Mouse (Mus musculus): ENCODE results near the gene Dcst1. TPM values are rescaled to one million over a fixed set of nuclear protein-coding genes. Genes with fewer than 3 reads are reported as not detected.

Dcst1 gene
- total RNA-seq, 1 experiment: 0.09 TPM

DNA sequence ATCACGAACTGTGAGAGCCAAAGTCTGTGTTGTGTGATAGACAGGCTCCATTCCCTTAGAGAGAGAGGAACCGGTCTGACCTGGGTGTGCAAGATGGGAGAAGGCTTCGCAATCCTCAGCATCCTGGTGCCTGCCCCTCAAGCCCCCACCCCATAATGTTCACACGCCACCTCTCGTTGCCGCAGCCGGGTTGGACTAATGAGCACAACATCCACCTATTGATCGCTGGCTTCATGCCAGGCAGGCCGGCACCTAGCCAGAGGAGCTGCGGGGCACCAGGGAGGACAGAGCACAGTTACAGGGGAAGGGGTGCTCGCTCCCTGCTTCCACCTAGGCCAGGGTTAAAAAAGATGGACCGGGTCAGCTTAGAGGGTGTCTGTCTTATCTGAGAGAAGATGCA lies 32.6 kb downstream of the Dcst1 start:
- no peak overlapping the region for H3K9ac ChIP-seq (ENCODE audit: insufficient read depth, low read depth, low read length, poor library complexity, severe bottlenecking)
- H3K4me3 ChIP-seq (ENCODE audit: insufficient read depth in 1 of 2, low read depth in 1 of 2, low read length in 2 of 2, poor library complexity in 1 of 2, severe bottlenecking in 1 of 2): no peak overlapping the region
- H3K4me1 ChIP-seq (ENCODE audit: control insufficient read depth in 2 of 2, insufficient read depth in 2 of 2, low read length in 2 of 2, poor library complexity in 1 of 2): peaks cover 4 to 32% of the 10 kb centered on the region in 2 experiments; a peak in 3 of 4 replicates
- no peaks in the 10 kb centered on the region for H3K9me3 ChIP-seq (ENCODE audit: control insufficient read depth, insufficient read depth, low read depth, low read length)
- no peak overlapping the region for H3K27ac ChIP-seq (ENCODE audit: insufficient read depth, low read depth, low read length, poor library complexity, severe bottlenecking)
- in situ Hi-C loops (cut with MboI; ENCODE audit: low sequenced_read_pairs in 2 of 2, unreplicated experiment in 2 of 2): no loop called here
- DNase-seq (ENCODE audit: low read depth, low spot score): no peak
- peaks cover 19% of the 10 kb centered on the region for H3K36me3 ChIP-seq (ENCODE audit: control insufficient read depth, insufficient read depth, low read length, poor library complexity, severe bottlenecking)
- TF ChIP-seq ZC3H11A (IDR thresholded peaks at IDR 0.05; ENCODE audit: borderline replicate concordance, low read depth, low read length) (no peak), MAFK (IDR thresholded peaks at IDR 0.05; ENCODE audit: insufficient read depth, low read depth, low read length) (no peak), CHD2 (IDR thresholded peaks at IDR 0.05; ENCODE audit: low read depth, low read length) (no peak), ZNF384 (IDR thresholded peaks at IDR 0.05; ENCODE audit: low read depth, low read length) (no peak), HCFC1 (IDR thresholded peaks at IDR 0.05; ENCODE audit: borderline replicate concordance, insufficient read depth, low read length) (no peak)

DNA sequence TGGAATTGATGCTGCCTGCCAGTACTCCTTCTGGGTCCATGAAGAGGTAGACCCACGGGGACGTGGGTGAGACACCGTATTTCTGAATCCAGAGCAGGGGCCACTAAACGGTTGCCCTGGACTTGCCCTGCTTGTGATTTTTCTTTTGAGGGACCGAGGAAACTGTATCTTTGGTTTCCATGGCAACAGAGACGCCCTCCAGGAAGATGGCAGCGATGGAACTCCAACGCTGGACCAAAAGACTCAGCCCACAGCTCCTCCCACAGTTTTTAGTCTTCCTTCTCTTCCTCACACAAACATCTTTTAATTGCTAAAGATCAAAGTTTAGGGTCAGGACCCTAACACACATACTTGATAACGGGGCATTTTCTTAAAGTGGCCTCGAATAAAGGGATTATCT lies 33.0 kb downstream of the Dcst1 start:
- H3K9me3 ChIP-seq (ENCODE audit: control insufficient read depth, insufficient read depth, low read depth, low read length): no peaks in the 10 kb centered on the region
- TF ChIP-seq ZNF384 (IDR thresholded peaks at IDR 0.05; ENCODE audit: low read depth, low read length): no peak
- TF ChIP-seq HCFC1 (IDR thresholded peaks at IDR 0.05; ENCODE audit: borderline replicate concordance, insufficient read depth, low read length): no peak
- no peak for TF ChIP-seq ZC3H11A (IDR thresholded peaks at IDR 0.05; ENCODE audit: borderline replicate concordance, low read depth, low read length)
- TF ChIP-seq CHD2 (IDR thresholded peaks at IDR 0.05; ENCODE audit: low read depth, low read length): no peak
- TF ChIP-seq MAFK (IDR thresholded peaks at IDR 0.05; ENCODE audit: insufficient read depth, low read depth, low read length): no peak
- H3K4me1 ChIP-seq (ENCODE audit: control insufficient read depth in 2 of 2, insufficient read depth in 2 of 2, low read length in 2 of 2, poor library complexity in 1 of 2): peaks cover 4 to 34% of the 10 kb centered on the region in 2 experiments; a peak in 3 of 4 replicates
- H3K9ac ChIP-seq (ENCODE audit: insufficient read depth, low read depth, low read length, poor library complexity, severe bottlenecking): no peak overlapping the region
- peaks cover 19% of the 10 kb centered on the region for H3K36me3 ChIP-seq (ENCODE audit: control insufficient read depth, insufficient read depth, low read length, poor library complexity, severe bottlenecking)
- H3K4me3 ChIP-seq (ENCODE audit: insufficient read depth in 1 of 2, low read depth in 1 of 2, low read length in 2 of 2, poor library complexity in 1 of 2, severe bottlenecking in 1 of 2): no peak overlapping the region
- in situ Hi-C loops (cut with MboI; ENCODE audit: low sequenced_read_pairs in 2 of 2, unreplicated experiment in 2 of 2): no loop called here
- no peak for DNase-seq (ENCODE audit: low read depth, low spot score)
- no peak overlapping the region for H3K27ac ChIP-seq (ENCODE audit: insufficient read depth, low read depth, low read length, poor library complexity, severe bottlenecking)

DNA sequence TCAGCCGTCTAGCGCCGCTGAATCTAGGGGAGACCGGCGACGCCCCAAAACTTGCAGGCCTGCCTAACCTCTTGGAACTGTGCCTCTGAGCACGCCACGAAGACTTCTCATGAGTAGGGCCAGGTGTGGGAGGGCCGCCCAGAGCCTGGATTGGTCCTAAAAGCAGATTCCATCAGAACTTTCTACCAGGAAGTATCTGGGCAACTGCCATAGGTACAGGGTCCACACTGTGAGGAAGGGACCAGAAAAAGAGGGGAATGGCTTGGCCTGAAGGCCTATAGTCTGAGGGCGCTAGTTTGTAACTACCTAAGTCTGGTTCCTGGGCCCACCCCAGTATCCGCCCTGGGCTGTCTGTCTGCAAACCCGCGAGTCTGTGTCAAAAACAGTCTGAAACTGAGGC lies 33.5 kb downstream of the Dcst1 start:
- no peak for DNase-seq (ENCODE audit: low read depth, low spot score)
- Histone ChIP-seq H3K36me3 (ENCODE audit: control insufficient read depth, insufficient read depth, low read length, poor library complexity, severe bottlenecking) (peaks cover 19% of the 10 kb centered on the region), H3K9ac (ENCODE audit: insufficient read depth, low read depth, low read length, poor library complexity, severe bottlenecking) (no peak overlapping the region), H3K9me3 (ENCODE audit: control insufficient read depth, insufficient read depth, low read depth, low read length) (no peaks in the 10 kb centered on the region), H3K4me3 (ENCODE audit: insufficient read depth in 1 of 2, low read depth in 1 of 2, low read length in 2 of 2, poor library complexity in 1 of 2, severe bottlenecking in 1 of 2) (peak overlapping the region in 1 of 2 experiments; percentile 2; a peak in 1 of 4 replicates), H3K4me1 (ENCODE audit: control insufficient read depth in 2 of 2, insufficient read depth in 2 of 2, low read length in 2 of 2, poor library complexity in 1 of 2) (peaks cover 4 to 35% of the 10 kb centered on the region in 2 experiments; a peak in 3 of 4 replicates), H3K27ac (ENCODE audit: insufficient read depth, low read depth, low read length, poor library complexity, severe bottlenecking) (no peak overlapping the region)
- in situ Hi-C loops (cut with MboI; ENCODE audit: low sequenced_read_pairs in 2 of 2, unreplicated experiment in 2 of 2): no loop called here
- TF ChIP-seq MAFK (IDR thresholded peaks at IDR 0.05; ENCODE audit: insufficient read depth, low read depth, low read length): no peak

DNA sequence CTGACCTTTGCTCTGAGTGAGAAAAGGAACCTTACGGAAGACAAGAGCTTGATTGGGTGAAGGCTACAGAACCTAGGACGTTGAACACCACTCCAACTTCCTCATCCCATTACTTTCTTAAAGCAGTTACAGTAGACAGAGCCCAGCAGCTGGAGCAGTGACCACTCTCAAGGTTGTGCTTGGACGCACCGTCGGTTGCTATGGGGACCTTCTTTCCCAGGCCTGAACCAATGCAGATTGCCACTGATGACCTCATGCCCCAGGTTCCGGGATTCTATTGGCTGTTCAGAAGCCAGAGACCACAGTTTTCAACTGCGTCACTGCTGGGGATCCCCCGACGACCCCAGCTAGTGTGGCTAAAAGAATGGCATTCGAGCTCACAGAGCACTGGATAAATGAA lies 34.1 kb downstream of the Dcst1 start:
- no peak for TF ChIP-seq CHD2 (IDR thresholded peaks at IDR 0.05; ENCODE audit: low read depth, low read length)
- TF ChIP-seq ZC3H11A (IDR thresholded peaks at IDR 0.05; ENCODE audit: borderline replicate concordance, low read depth, low read length): no peak
- no peak for TF ChIP-seq HCFC1 (IDR thresholded peaks at IDR 0.05; ENCODE audit: borderline replicate concordance, insufficient read depth, low read length)
- Histone ChIP-seq H3K9me3 (ENCODE audit: control insufficient read depth, insufficient read depth, low read depth, low read length) (no peaks in the 10 kb centered on the region), H3K9ac (ENCODE audit: insufficient read depth, low read depth, low read length, poor library complexity, severe bottlenecking) (no peak overlapping the region), H3K27ac (ENCODE audit: insufficient read depth, low read depth, low read length, poor library complexity, severe bottlenecking) (no peak overlapping the region), H3K36me3 (ENCODE audit: control insufficient read depth, insufficient read depth, low read length, poor library complexity, severe bottlenecking) (peaks cover 19% of the 10 kb centered on the region), H3K4me3 (ENCODE audit: insufficient read depth in 1 of 2, low read depth in 1 of 2, low read length in 2 of 2, poor library complexity in 1 of 2, severe bottlenecking in 1 of 2) (0 out of 4 replicates have a peak overlapping the region, but pooled peaks of 1 of the 2 experiments have one; percentile 2), H3K4me1 (ENCODE audit: control insufficient read depth in 2 of 2, insufficient read depth in 2 of 2, low read length in 2 of 2, poor library complexity in 1 of 2) (peaks cover 4 to 35% of the 10 kb centered on the region in 2 experiments; a peak in 3 of 4 replicates)
- DNase-seq (ENCODE audit: low read depth, low spot score): no peak
- in situ Hi-C loops (cut with MboI; ENCODE audit: low sequenced_read_pairs in 2 of 2, unreplicated experiment in 2 of 2): no loop called here

DNA sequence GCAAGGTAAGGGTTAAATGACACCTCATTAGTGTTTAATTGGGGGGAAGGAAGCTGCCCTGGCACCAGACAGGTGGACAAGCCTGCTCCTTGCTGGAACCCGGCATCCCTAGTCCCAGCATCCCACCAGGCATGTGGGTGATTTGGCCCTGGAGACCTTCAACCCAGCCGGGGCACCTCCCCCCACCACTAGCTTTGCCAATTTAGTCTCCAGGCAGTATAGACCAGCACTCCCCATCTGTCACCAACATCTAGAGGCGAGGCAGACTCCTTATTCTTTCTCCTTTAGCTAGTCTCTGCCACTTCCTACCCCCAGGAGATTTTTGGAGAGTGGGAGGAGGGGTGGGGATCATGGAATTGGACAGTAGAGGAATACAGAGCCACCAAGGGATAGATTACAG lies 34.7 kb downstream of the Dcst1 start:
- Histone ChIP-seq H3K9me3 (ENCODE audit: control insufficient read depth, insufficient read depth, low read depth, low read length) (no peaks in the 10 kb centered on the region), H3K4me3 (ENCODE audit: insufficient read depth in 1 of 2, low read depth in 1 of 2, low read length in 2 of 2, poor library complexity in 1 of 2, severe bottlenecking in 1 of 2) (no peak overlapping the region), H3K27ac (ENCODE audit: insufficient read depth, low read depth, low read length, poor library complexity, severe bottlenecking) (no peak overlapping the region), H3K9ac (ENCODE audit: insufficient read depth, low read depth, low read length, poor library complexity, severe bottlenecking) (no peak overlapping the region), H3K4me1 (ENCODE audit: control insufficient read depth in 2 of 2, insufficient read depth in 2 of 2, low read length in 2 of 2, poor library complexity in 1 of 2) (peaks cover 4 to 35% of the 10 kb centered on the region in 2 experiments; a peak in 3 of 4 replicates), H3K36me3 (ENCODE audit: control insufficient read depth, insufficient read depth, low read length, poor library complexity, severe bottlenecking) (peaks cover 19% of the 10 kb centered on the region)
- no peak for DNase-seq (ENCODE audit: low read depth, low spot score)
- TF ChIP-seq HCFC1 (IDR thresholded peaks at IDR 0.05; ENCODE audit: borderline replicate concordance, insufficient read depth, low read length) (no peak), MAFK (IDR thresholded peaks at IDR 0.05; ENCODE audit: insufficient read depth, low read depth, low read length) (no peak), CHD2 (IDR thresholded peaks at IDR 0.05; ENCODE audit: low read depth, low read length) (no peak), ZC3H11A (IDR thresholded peaks at IDR 0.05; ENCODE audit: borderline replicate concordance, low read depth, low read length) (no peak), ZNF384 (IDR thresholded peaks at IDR 0.05; ENCODE audit: low read depth, low read length) (no peak)
- in situ Hi-C loops (cut with MboI; ENCODE audit: low sequenced_read_pairs in 2 of 2, unreplicated experiment in 2 of 2): no loop called here
